Mouse (Mus musculus) lung, embryonic 15.5 days (tissue): ENCODE measurements at regions not wholly inside any gene's neighbourhood (a gene's known extent, or its start where the extent isn't known, plus 50 kb on each side); places are given as distances from the start of the nearest gene placed in this dataset.

Experiments
- ATAC-seq: fragments of 200-750 bp; cut with Nextera tagmentation; 2 replicates; pipeline ENCODE4 v1.8.0; 2017; ENCODE audit warnings: moderate number of reproducible peaks, borderline replicate concordance; ENCODE audit not compliant: low FRiP score, low TSS enrichment; ENCODE audit errors: extremely low read depth
- H3K27ac ChIP-seq: fragments of 300-500 bp; sonication (generic); 2 replicates; pipeline ENCODE4 v1.5.1; 2015; ENCODE audit warnings: moderate library complexity, mild to moderate bottlenecking, inconsistent platforms
- H3K27me3 ChIP-seq: fragments of 300-500 bp; sonication (generic); 2 replicates; pipeline ENCODE4 v1.6.1; 2015; ENCODE audit warnings: inconsistent platforms
- H3K36me3 ChIP-seq: fragments of 300-500 bp; sonication (generic); 2 replicates; pipeline ENCODE4 v1.6.1; 2015; ENCODE audit warnings: inconsistent platforms
- H3K4me1 ChIP-seq: fragments of 300-500 bp; sonication (generic); 2 replicates; pipeline ENCODE4 v1.6.1; 2015; ENCODE audit warnings: inconsistent platforms
- H3K4me2 ChIP-seq: fragments of 300-500 bp; sonication (generic); 2 replicates; pipeline ENCODE4 v1.6.1; 2015; ENCODE audit warnings: inconsistent platforms, mild to moderate bottlenecking, moderate library complexity
- H3K4me3 ChIP-seq: fragments of 300-500 bp; sonication (generic); 2 replicates; pipeline ENCODE4 v1.5.1; 2015; ENCODE audit warnings: mild to moderate bottlenecking, inconsistent platforms
- H3K9ac ChIP-seq: fragments of 300-500 bp; sonication (generic); 2 replicates; pipeline ENCODE4 v1.6.1; 2015; ENCODE audit warnings: inconsistent platforms
- H3K9me3 ChIP-seq: fragments of 300-500 bp; sonication (generic); 2 replicates; pipeline ENCODE4 v1.6.1; 2016; ENCODE audit warnings: inconsistent platforms
- WGBS: fragments of 180-500 bp; shearing (Covaris S2); methylation state at CpG from one replicate; pipeline ENCODE4 v1.1.7; 2015; 5-methylcytosine and 5-hydroxymethylcytosine counted together

GRCm38 (mm10) chr6:122394160-122394559 lies 53.8 kb upstream of the Phc1 start:
- Histone ChIP-seq H3K4me1 (no peaks in the 10 kb centered on the region), H3K4me3 (no peak overlapping the region), H3K4me2 (no peak overlapping the region), H3K27ac (no peak overlapping the region), H3K36me3 (no peaks in the 10 kb centered on the region), H3K27me3 (no peaks in the 10 kb centered on the region), H3K9me3 (no peaks in the 10 kb centered on the region), H3K9ac (no peak overlapping the region)
- no peak for ATAC-seq
- WGBS, result 48% methylated on average over 5 of the region's 5 CpGs

- Histone ChIP-seq H3K27ac (no peak overlapping the region), H3K9ac (no peak overlapping the region), H3K4me3 (no peak overlapping the region), H3K4me2 (no peak overlapping the region), H3K4me1 (no peaks in the 10 kb centered on the region), H3K9me3 (no peaks in the 10 kb centered on the region), H3K27me3 (no peaks in the 10 kb centered on the region), H3K36me3 (no peaks in the 10 kb centered on the region)
- no peak for ATAC-seq
- 39% methylated on average over 19 of the region's 19 CpGs for WGBS
Observed at GRCm38 (mm10) chr6:122393231-122393881, 53.0 kb upstream of the Phc1 start.

- no peaks in the 10 kb centered on the region for H3K9me3 ChIP-seq
- no peaks in the 10 kb centered on the region for H3K36me3 ChIP-seq
- H3K27me3 ChIP-seq, result no peaks in the 10 kb centered on the region
- H3K4me1 ChIP-seq, result no peaks in the 10 kb centered on the region
- H3K27ac ChIP-seq, result no peak overlapping the region
- peak overlapping the region; percentile 34 for H3K4me2 ChIP-seq
- WGBS, result 31% methylated on average over 29 of the region's 29 CpGs
- H3K9ac ChIP-seq, result no peak overlapping the region
- no peak overlapping the region for H3K4me3 ChIP-seq
- no peak for ATAC-seq
Observed at GRCm38 (mm10) chr6:122391725-122392667, 51.6 kb upstream of the Phc1 start.

- Histone ChIP-seq H3K27me3 (no peaks in the 10 kb centered on the region), H3K4me1 (no peaks in the 10 kb centered on the region), H3K36me3 (no peaks in the 10 kb centered on the region), H3K9me3 (no peaks in the 10 kb centered on the region), H3K9ac (no peak overlapping the region), H3K4me2 (no peak overlapping the region; the same call in 1 of the 2 replicates), H3K4me3 (no peak overlapping the region), H3K27ac (no peak overlapping the region)
- 63% methylated on average over 10 of the region's 10 CpGs for WGBS
- no peak for ATAC-seq
Observed at GRCm38 (mm10) chr6:122391126-122391525, 50.8 kb upstream of the Phc1 start.

GRCm38 (mm10) chr6:122390720-122391119 lies 50.4 kb upstream of the Phc1 start:
- Histone ChIP-seq H3K9me3 (no peaks in the 10 kb centered on the region), H3K27me3 (no peaks in the 10 kb centered on the region), H3K4me1 (no peaks in the 10 kb centered on the region), H3K4me3 (no peak overlapping the region), H3K36me3 (no peaks in the 10 kb centered on the region), H3K27ac (no peak overlapping the region), H3K4me2 (no peak overlapping the region), H3K9ac (no peak overlapping the region)
- ATAC-seq, result peak; percentile 29; the same call in 1 of the 2 replicates
- 32% methylated on average over 13 of the region's 13 CpGs for WGBS
